Mouse (Mus musculus): ENCODE data around the gene Kcnip3. TPM values are rescaled to one million over a fixed set of nuclear protein-coding genes. Genes with fewer than 3 reads are reported as not detected.
A peak's percentile ranks its signal among the peaks of the same experiment; 100 is the strongest.

Gene Kcnip3
- polyA plus RNA-seq, 1 experiment: 110 TPM

- H3K4me1 ChIP-seq (ENCODE audit: control insufficient read depth, insufficient read depth, low read length): peaks cover 3% of the 10 kb centered on the region; the same call in 1 of the 2 replicates
- H3K27ac ChIP-seq (ENCODE audit: insufficient read depth, low read length): no peak overlapping the region
- H3K4me3 ChIP-seq (ENCODE audit: insufficient read depth, low read length): no peak overlapping the region
- no peak for TF ChIP-seq CTCF (IDR thresholded peaks at IDR 0.05; ENCODE audit: extremely low read depth, insufficient read depth, low read length)
- TF ChIP-seq POLR2A (IDR thresholded peaks at IDR 0.05; ENCODE audit: extremely low read depth, insufficient read depth, low read length): no peak
Observed at GRCm38 (mm10) chr2:127506131-127506632, 15.7 kb downstream of the Kcnip3 start.

- peaks cover 3% of the 10 kb centered on the region; the same call in 1 of the 2 replicates for H3K4me1 ChIP-seq (ENCODE audit: control insufficient read depth, insufficient read depth, low read length)
- H3K27ac ChIP-seq (ENCODE audit: insufficient read depth, low read length): peak overlapping the region; percentile 9; the same call in 1 of the 2 replicates
- H3K4me3 ChIP-seq (ENCODE audit: insufficient read depth, low read length): no peak overlapping the region
- TF ChIP-seq CTCF (IDR thresholded peaks at IDR 0.05; ENCODE audit: extremely low read depth, insufficient read depth, low read length) (no peak), POLR2A (IDR thresholded peaks at IDR 0.05; ENCODE audit: extremely low read depth, insufficient read depth, low read length) (no peak)
Observed at GRCm38 (mm10) chr2:127505196-127505595, 16.7 kb downstream of the Kcnip3 start.

GRCm38 (mm10) chr2:127503751-127504549 is 17.9 kb downstream of the Kcnip3 start:
- Histone ChIP-seq H3K4me3 (ENCODE audit: insufficient read depth, low read length) (no peak overlapping the region), H3K27ac (ENCODE audit: insufficient read depth, low read length) (no peak overlapping the region), H3K4me1 (ENCODE audit: control insufficient read depth, insufficient read depth, low read length) (peaks cover 12% of the 10 kb centered on the region)
- no peak for TF ChIP-seq CTCF (IDR thresholded peaks at IDR 0.05; ENCODE audit: extremely low read depth, insufficient read depth, low read length)
- no peak for TF ChIP-seq POLR2A (IDR thresholded peaks at IDR 0.05; ENCODE audit: extremely low read depth, insufficient read depth, low read length)

GRCm38 (mm10) chr2:127501061-127501460 is 20.8 kb downstream of the Kcnip3 start:
- Histone ChIP-seq H3K4me1 (ENCODE audit: control insufficient read depth, insufficient read depth, low read length) (peaks cover 16% of the 10 kb centered on the region), H3K4me3 (ENCODE audit: insufficient read depth, low read length) (no peak overlapping the region), H3K27ac (ENCODE audit: insufficient read depth, low read length) (no peak overlapping the region)
- peak; percentile 72 for TF ChIP-seq CTCF (IDR thresholded peaks at IDR 0.05; ENCODE audit: extremely low read depth, insufficient read depth, low read length)
- TF ChIP-seq POLR2A (IDR thresholded peaks at IDR 0.05; ENCODE audit: extremely low read depth, insufficient read depth, low read length): no peak

- H3K27ac ChIP-seq (ENCODE audit: insufficient read depth, low read length): no peak overlapping the region
- H3K4me1 ChIP-seq (ENCODE audit: control insufficient read depth, insufficient read depth, low read length): peaks cover 15% of the 10 kb centered on the region
- no peak for TF ChIP-seq POLR2A (IDR thresholded peaks at IDR 0.05; ENCODE audit: extremely low read depth, insufficient read depth, low read length)
- TF ChIP-seq CTCF (IDR thresholded peaks at IDR 0.05; ENCODE audit: extremely low read depth, insufficient read depth, low read length): no peak
- no peak overlapping the region for H3K4me3 ChIP-seq (ENCODE audit: insufficient read depth, low read length)
Observed at GRCm38 (mm10) chr2:127498750-127499149, 23.1 kb downstream of the Kcnip3 start.

GRCm38 (mm10) chr2:127496321-127496720 is 25.6 kb downstream of the Kcnip3 start:
- Histone ChIP-seq H3K4me3 (ENCODE audit: insufficient read depth, low read length) (no peak overlapping the region), H3K27ac (ENCODE audit: insufficient read depth, low read length) (no peak overlapping the region), H3K4me1 (ENCODE audit: control insufficient read depth, insufficient read depth, low read length) (peaks cover 13% of the 10 kb centered on the region)
- TF ChIP-seq POLR2A (IDR thresholded peaks at IDR 0.05; ENCODE audit: extremely low read depth, insufficient read depth, low read length): no peak

- no peak overlapping the region for H3K4me3 ChIP-seq (ENCODE audit: insufficient read depth, low read length)
- no peak overlapping the region for H3K27ac ChIP-seq (ENCODE audit: insufficient read depth, low read length)
- no peak for TF ChIP-seq CTCF (IDR thresholded peaks at IDR 0.05; ENCODE audit: extremely low read depth, insufficient read depth, low read length)
- no peak for TF ChIP-seq POLR2A (IDR thresholded peaks at IDR 0.05; ENCODE audit: extremely low read depth, insufficient read depth, low read length)
- H3K4me1 ChIP-seq (ENCODE audit: control insufficient read depth, insufficient read depth, low read length): peaks cover 4% of the 10 kb centered on the region
Observed at GRCm38 (mm10) chr2:127484476-127485170, 37.3 kb downstream of the Kcnip3 start.

GRCm38 (mm10) chr2:127483001-127483400 is 38.9 kb downstream of the Kcnip3 start:
- Histone ChIP-seq H3K27ac (ENCODE audit: insufficient read depth, low read length) (no peak overlapping the region), H3K4me1 (ENCODE audit: control insufficient read depth, insufficient read depth, low read length) (peaks cover 4% of the 10 kb centered on the region), H3K4me3 (ENCODE audit: insufficient read depth, low read length) (no peak overlapping the region)
- TF ChIP-seq POLR2A (IDR thresholded peaks at IDR 0.05; ENCODE audit: extremely low read depth, insufficient read depth, low read length) (no peak), CTCF (IDR thresholded peaks at IDR 0.05; ENCODE audit: extremely low read depth, insufficient read depth, low read length) (no peak)

GRCm38 (mm10) chr2:127482533-127482911 is 39.4 kb downstream of the Kcnip3 start:
- TF ChIP-seq CTCF (IDR thresholded peaks at IDR 0.05; ENCODE audit: extremely low read depth, insufficient read depth, low read length) (no peak), POLR2A (IDR thresholded peaks at IDR 0.05; ENCODE audit: extremely low read depth, insufficient read depth, low read length) (no peak)
- no peak overlapping the region for H3K27ac ChIP-seq (ENCODE audit: insufficient read depth, low read length)
- no peak overlapping the region; the same call in 1 of the 2 replicates for H3K4me3 ChIP-seq (ENCODE audit: insufficient read depth, low read length)
- peaks cover 4% of the 10 kb centered on the region for H3K4me1 ChIP-seq (ENCODE audit: control insufficient read depth, insufficient read depth, low read length)

Data from cortical plate, adult 2 months (tissue).